8 mouse cellular contexts compared by ENCODE assay signal in genomic region chr17:32500511-32500910, GRCm38 (mm10). TPM values are rescaled to one million over a fixed set of nuclear protein-coding genes. Genes with fewer than 3 reads are reported as not detected.
"Had no signal": no experiment of that assay in that cellular context is flagged by ENCODE, and none has a peak within 500 bp of the region (broad histone marks: within the 10 kb centered on the region; RNA-seq: fewer than 3 reads in every experiment).

No protein-coding gene starts in this region.

RNA-seq across cellular contexts. Expression of gene Cyp4f17, which starts 5.3 kb away (rescaled TPM):
- polyA plus RNA-seq: erythroblast, embryonic 14.5 days had no signal

RNA-seq across cellular contexts. Expression of gene Cyp4f39, which starts 48.0 kb away (rescaled TPM):
- total RNA-seq: gastrocnemius, postnatal 4 days; heart, adult 18-20 months; heart, adult 2 months had no signal
- polyA plus RNA-seq: cortical plate, adult 2 months; frontal cortex, adult 2 months; heart, embryonic 10.5 days; heart, embryonic 11.5 days had no signal
